Mouse (Mus musculus): ENCODE measurements around the gene Ppp3r1.

DNA sequence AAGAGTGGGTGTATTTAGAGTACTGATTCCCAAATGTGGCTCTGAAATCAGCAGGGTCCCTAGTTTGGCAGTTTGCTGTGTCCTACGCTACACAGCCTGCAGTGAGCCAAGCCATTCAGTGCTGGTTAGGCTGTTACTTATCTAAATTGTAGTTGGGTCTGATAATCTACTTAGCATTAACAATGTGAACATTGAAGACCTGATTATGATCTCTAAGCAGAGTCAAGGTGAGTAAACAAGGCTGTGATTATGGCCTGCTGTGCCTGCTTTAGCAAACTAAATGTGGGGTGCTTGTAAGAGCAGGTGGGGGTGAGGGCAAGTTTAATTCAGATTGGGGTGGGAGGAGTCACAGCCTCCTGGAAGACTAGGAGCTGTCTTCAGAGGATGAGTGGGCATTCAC, 4.9 kb downstream of the Ppp3r1 start:
- TF ChIP-seq CTCF (IDR thresholded peaks at IDR 0.05; ENCODE audit: low read depth, low read length) (no peak), POLR2A (IDR thresholded peaks at IDR 0.05; ENCODE audit: extremely low read depth, insufficient read depth, low read length) (no peak)
